Mouse (Mus musculus): ENCODE results near the gene Prokr2. TPM values are rescaled to one million over a fixed set of nuclear protein-coding genes. Genes with fewer than 3 reads are reported as not detected.
A peak's percentile ranks its signal among the peaks of the same experiment; 100 is the strongest.

The Prokr2 gene
- polyA plus RNA-seq, 1 experiment from 2014 or later, result 3.0 TPM

DNA sequence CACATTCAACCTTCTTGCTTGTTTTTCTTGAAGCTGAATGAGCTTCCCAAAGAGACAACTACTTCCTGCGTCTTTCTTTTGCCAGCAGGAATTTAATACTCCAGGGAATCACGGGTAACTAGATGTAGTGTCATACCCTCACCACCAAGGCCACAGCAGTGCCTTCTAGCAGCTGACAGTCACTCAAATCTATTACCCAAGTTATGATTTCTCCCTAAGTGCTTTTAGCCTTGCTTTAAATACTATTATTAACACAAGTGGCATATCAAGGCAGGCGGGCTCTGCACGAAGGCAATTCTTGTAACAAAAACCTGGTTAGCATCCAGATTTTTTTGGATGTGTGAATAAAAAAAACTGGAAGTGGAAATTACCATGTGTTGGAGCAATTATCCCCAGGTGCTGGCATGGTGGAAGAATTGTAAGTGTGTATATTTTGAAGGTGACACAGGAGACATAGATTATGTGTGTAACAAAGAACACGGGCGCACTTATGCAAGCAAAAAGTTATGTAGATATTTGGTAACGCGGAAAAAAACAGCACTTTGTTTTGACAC, 5.4 kb upstream of the Prokr2 start:
- Histone ChIP-seq H3K4me1 (ENCODE audit: control insufficient read depth, insufficient read depth, low read length) (no peaks in the 10 kb centered on the region), H3K27me3 (ENCODE audit: control insufficient read depth, insufficient read depth, low read length) (no peaks in the 10 kb centered on the region; the same call in 1 of the 2 replicates), H3K9ac (replicated peaks; ENCODE audit: low read depth, low read length) (no peak overlapping the region), H3K9me3 (ENCODE audit: control insufficient read depth, low read length) (no peaks in the 10 kb centered on the region), H3K4me2 (ENCODE audit: low read depth, low read length) (no peak overlapping the region), H3K36me3 (ENCODE audit: control insufficient read depth, insufficient read depth, low read length) (no peaks in the 10 kb centered on the region), H3K4me3 (ENCODE audit: low read depth, low read length) (no peak overlapping the region), H3K27ac (ENCODE audit: low read depth, low read length) (no peak overlapping the region)
- no peak for ATAC-seq (ENCODE audit: low read depth)
- 91% methylated on average over 8 of the region's 8 CpGs for WGBS

DNA sequence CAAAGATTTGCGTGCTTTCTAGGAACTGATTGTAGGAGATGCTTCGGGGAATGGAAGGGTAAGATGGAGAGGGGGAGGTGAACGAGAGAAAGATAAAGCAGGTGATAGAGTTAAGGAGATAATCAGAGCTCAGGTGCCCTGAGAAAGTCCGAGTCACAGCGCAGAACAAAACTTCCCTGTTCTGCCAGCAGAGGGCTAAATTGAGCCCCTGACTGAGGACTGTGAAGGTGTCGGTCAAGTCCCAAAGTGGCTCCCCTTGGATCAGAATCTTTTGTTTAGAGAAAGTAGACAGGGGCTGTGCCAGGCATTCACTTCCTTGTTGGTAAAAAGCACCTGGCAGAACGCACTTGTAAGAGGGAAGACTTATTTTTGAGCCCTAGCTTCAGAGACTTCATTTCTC, 4.3 kb upstream of the Prokr2 start:
- Histone ChIP-seq H3K27ac (ENCODE audit: low read depth, low read length) (no peak overlapping the region), H3K9me3 (ENCODE audit: control insufficient read depth, low read length) (no peaks in the 10 kb centered on the region), H3K4me3 (ENCODE audit: low read depth, low read length) (no peak overlapping the region), H3K36me3 (ENCODE audit: control insufficient read depth, insufficient read depth, low read length) (no peaks in the 10 kb centered on the region), H3K9ac (replicated peaks; ENCODE audit: low read depth, low read length) (no peak overlapping the region), H3K4me2 (ENCODE audit: low read depth, low read length) (no peak overlapping the region), H3K4me1 (ENCODE audit: control insufficient read depth, insufficient read depth, low read length) (no peaks in the 10 kb centered on the region), H3K27me3 (ENCODE audit: control insufficient read depth, insufficient read depth, low read length) (peaks cover 2% of the 10 kb centered on the region)
- 26% methylated on average over 7 of the region's 7 CpGs for WGBS
- ATAC-seq (ENCODE audit: low read depth), result no peak

DNA sequence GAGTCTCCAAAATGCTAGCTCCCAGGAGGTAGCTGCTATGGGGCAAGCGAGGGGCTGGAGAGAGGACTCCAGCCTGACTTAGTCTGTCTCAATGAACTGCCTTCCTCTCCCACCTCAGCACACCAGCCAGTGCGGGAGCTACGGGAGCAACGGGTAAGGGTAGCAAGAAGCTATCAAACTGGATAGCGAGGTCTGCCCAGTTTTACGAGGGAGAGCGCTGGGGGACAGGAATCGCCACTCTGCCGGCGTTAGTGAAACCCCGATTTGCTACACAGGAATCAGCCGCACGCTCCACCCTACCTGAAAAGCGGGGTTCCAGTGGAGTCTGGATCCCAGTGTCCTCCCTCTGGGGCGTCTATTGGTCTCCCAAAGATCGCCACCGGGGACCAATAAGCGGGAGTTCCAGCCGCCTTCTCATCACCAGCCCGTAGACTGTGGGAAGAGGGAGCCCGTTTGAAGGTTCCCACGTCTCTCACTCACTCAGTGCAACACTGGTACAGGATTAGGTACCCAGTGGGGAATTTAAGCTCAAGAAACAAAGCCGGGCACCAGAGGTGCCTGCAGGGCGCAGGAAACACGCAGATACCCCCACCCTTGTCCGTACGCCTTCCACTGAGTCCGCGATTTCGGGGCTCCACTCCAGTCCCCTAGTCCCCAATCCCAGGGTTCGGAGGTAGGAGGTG, 595 bp downstream of the Prokr2 start:
- peaks cover 5% of the 10 kb centered on the region for H3K27me3 ChIP-seq (ENCODE audit: control insufficient read depth, insufficient read depth, low read length)
- H3K4me2 ChIP-seq (ENCODE audit: low read depth, low read length), result peak overlapping the region; percentile 96
- WGBS, result 0% methylated on average over 31 of the region's 31 CpGs
- ATAC-seq (ENCODE audit: low read depth), result peak; percentile 68
- no peaks in the 10 kb centered on the region for H3K9me3 ChIP-seq (ENCODE audit: control insufficient read depth, low read length)
- H3K27ac ChIP-seq (ENCODE audit: low read depth, low read length), result no peak overlapping the region
- H3K4me1 ChIP-seq (ENCODE audit: control insufficient read depth, insufficient read depth, low read length), result 0 out of 2 replicates have a peak, but pooled peaks cover 3% of the 10 kb centered on the region
- no peaks in the 10 kb centered on the region for H3K36me3 ChIP-seq (ENCODE audit: control insufficient read depth, insufficient read depth, low read length)
- peak overlapping the region; percentile 47 for H3K9ac ChIP-seq (replicated peaks; ENCODE audit: low read depth, low read length)
- H3K4me3 ChIP-seq (ENCODE audit: low read depth, low read length), result peak overlapping the region; percentile 46

DNA sequence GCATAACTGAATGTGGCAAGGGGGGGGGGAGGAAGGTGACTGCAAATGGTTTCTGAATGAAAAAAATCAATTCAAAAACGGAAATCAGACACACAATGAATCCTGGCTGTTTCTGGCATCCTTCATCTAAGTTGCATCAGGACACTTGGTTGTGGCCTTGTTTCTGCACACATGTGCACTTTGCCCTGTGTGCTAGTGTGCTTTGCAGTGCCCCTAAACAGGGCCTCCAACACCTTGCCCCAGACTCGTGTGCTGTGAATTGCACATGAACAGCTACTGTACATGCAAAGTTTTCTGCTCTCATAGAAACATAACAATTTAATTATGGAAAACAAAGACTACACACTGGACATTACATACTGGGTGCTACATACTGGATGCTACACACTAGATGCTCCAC, 2.9 kb downstream of the Prokr2 start:
- Histone ChIP-seq H3K4me1 (ENCODE audit: control insufficient read depth, insufficient read depth, low read length) (0 out of 2 replicates have a peak, but pooled peaks cover 3% of the 10 kb centered on the region), H3K9ac (replicated peaks; ENCODE audit: low read depth, low read length) (no peak overlapping the region), H3K4me3 (ENCODE audit: low read depth, low read length) (no peak overlapping the region), H3K27me3 (ENCODE audit: control insufficient read depth, insufficient read depth, low read length) (peaks cover 5% of the 10 kb centered on the region), H3K9me3 (ENCODE audit: control insufficient read depth, low read length) (no peaks in the 10 kb centered on the region), H3K36me3 (ENCODE audit: control insufficient read depth, insufficient read depth, low read length) (no peaks in the 10 kb centered on the region), H3K27ac (ENCODE audit: low read depth, low read length) (no peak overlapping the region), H3K4me2 (ENCODE audit: low read depth, low read length) (no peak overlapping the region)
- 82% methylated on average over 2 of the region's 2 CpGs for WGBS
- no peak for ATAC-seq (ENCODE audit: low read depth)

DNA sequence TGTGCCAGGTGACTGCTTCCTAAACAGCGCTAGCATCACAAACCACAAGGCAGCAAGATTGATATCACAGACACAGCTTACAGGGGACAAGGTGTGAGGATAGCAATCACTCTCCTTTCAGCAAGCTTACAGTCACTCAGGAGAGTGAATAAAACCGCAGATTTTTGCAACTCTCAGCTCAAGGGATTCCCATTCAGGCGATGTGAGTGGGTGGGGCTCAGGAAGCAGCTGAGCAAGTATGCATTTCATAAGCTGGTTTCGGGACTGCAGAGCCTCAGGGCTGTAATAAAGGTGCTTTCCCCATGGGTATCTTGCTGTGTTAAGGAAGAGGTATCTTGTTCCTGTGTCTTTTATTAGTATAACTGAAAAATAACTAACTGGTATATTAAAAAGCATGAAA, 5.6 kb downstream of the Prokr2 start:
- Histone ChIP-seq H3K4me3 (ENCODE audit: low read depth, low read length) (no peak overlapping the region), H3K9ac (replicated peaks; ENCODE audit: low read depth, low read length) (no peak overlapping the region), H3K4me2 (ENCODE audit: low read depth, low read length) (no peak overlapping the region), H3K9me3 (ENCODE audit: control insufficient read depth, low read length) (no peaks in the 10 kb centered on the region), H3K4me1 (ENCODE audit: control insufficient read depth, insufficient read depth, low read length) (0 out of 2 replicates have a peak, but pooled peaks cover 3% of the 10 kb centered on the region), H3K27ac (ENCODE audit: low read depth, low read length) (no peak overlapping the region), H3K36me3 (ENCODE audit: control insufficient read depth, insufficient read depth, low read length) (no peaks in the 10 kb centered on the region), H3K27me3 (ENCODE audit: control insufficient read depth, insufficient read depth, low read length) (peaks cover 4% of the 10 kb centered on the region; the same call in 1 of the 2 replicates)
- 57% methylated on average over 4 of the region's 4 CpGs for WGBS
- no peak for ATAC-seq (ENCODE audit: low read depth)

DNA sequence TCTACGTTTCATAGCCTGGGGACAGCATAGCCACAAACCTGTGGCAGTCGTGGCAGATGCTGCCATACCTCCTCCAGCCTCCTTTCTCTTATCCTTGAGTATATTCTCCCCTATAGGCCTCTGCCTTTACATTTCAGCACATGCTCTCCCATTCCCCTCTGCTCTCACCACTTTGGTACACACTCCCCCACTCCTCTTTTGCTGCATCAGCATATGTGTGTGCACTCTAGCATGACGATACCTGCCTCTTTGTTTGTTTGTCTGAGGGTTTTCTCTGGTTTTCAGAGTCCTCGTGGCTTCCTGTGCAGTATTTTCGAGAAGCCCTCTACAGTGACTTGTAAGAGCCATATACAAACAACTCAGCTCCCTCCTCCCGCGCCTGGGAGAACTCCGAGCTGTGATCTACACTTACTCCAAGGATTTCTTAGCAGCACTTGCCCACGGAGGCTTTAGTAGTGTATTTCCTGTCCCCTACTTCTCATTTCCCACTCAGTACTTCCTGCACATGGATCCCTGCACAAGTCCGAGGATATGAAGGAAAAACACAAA, 6.6 kb downstream of the Prokr2 start:
- H3K4me1 ChIP-seq (ENCODE audit: control insufficient read depth, insufficient read depth, low read length), result no peaks in the 10 kb centered on the region
- 75% methylated on average over 10 of the region's 10 CpGs for WGBS
- H3K4me2 ChIP-seq (ENCODE audit: low read depth, low read length), result no peak overlapping the region
- H3K9ac ChIP-seq (replicated peaks; ENCODE audit: low read depth, low read length), result no peak overlapping the region
- no peaks in the 10 kb centered on the region for H3K36me3 ChIP-seq (ENCODE audit: control insufficient read depth, insufficient read depth, low read length)
- H3K9me3 ChIP-seq (ENCODE audit: control insufficient read depth, low read length), result no peaks in the 10 kb centered on the region
- no peak overlapping the region for H3K4me3 ChIP-seq (ENCODE audit: low read depth, low read length)
- H3K27ac ChIP-seq (ENCODE audit: low read depth, low read length), result no peak overlapping the region
- H3K27me3 ChIP-seq (ENCODE audit: control insufficient read depth, insufficient read depth, low read length), result no peaks in the 10 kb centered on the region
- ATAC-seq (ENCODE audit: low read depth), result no peak

DNA sequence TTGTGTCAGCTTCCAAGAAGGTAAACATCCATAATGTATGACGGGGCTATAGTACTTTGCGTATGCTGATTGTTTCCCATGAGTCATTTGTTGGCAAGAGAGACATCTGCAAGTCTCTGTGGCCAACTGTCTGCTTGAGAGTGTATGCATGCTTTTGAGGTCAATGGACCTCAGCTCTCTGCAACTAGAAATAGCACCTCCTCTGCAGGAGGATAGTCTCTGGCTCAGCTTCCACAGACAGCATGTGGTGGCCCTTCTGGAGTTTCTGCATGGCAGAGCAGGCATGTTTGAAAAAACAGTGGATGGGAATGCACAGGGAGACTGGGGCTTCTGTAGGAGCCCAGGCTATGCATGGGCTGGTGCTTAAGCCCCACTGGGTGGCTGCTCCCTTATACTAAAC, 7.8 kb downstream of the Prokr2 start:
- no peak overlapping the region for H3K4me3 ChIP-seq (ENCODE audit: low read depth, low read length)
- no peaks in the 10 kb centered on the region for H3K4me1 ChIP-seq (ENCODE audit: control insufficient read depth, insufficient read depth, low read length)
- no peaks in the 10 kb centered on the region for H3K27me3 ChIP-seq (ENCODE audit: control insufficient read depth, insufficient read depth, low read length)
- no peak overlapping the region for H3K9ac ChIP-seq (replicated peaks; ENCODE audit: low read depth, low read length)
- H3K36me3 ChIP-seq (ENCODE audit: control insufficient read depth, insufficient read depth, low read length), result no peaks in the 10 kb centered on the region
- no peak overlapping the region for H3K4me2 ChIP-seq (ENCODE audit: low read depth, low read length)
- H3K27ac ChIP-seq (ENCODE audit: low read depth, low read length), result no peak overlapping the region
- no peak for ATAC-seq (ENCODE audit: low read depth)
- H3K9me3 ChIP-seq (ENCODE audit: control insufficient read depth, low read length), result no peaks in the 10 kb centered on the region
- 82% methylated on average over 2 of the region's 2 CpGs for WGBS

DNA sequence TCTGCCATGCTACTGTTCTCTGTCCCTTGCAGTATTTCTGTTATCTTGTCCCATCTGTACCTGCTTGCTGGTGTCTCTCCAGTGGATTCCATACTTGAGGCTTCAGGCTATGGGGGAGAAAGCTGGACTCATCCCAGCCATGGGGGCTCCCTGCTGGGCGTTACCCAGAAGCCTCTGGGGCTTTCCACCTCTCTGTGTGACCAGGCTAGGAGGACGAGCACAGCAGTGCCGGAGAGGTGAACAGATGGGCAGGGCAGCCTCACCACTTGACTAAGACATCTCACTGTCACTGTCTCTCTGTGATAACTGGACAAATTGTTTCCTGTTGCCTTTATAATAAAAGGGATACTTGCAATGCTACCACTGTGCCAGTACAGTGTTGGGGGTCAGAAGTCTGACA, 9.5 kb downstream of the Prokr2 start:
- Histone ChIP-seq H3K27me3 (ENCODE audit: control insufficient read depth, insufficient read depth, low read length) (no peaks in the 10 kb centered on the region), H3K4me2 (ENCODE audit: low read depth, low read length) (no peak overlapping the region), H3K9ac (replicated peaks; ENCODE audit: low read depth, low read length) (no peak overlapping the region), H3K4me1 (ENCODE audit: control insufficient read depth, insufficient read depth, low read length) (no peaks in the 10 kb centered on the region), H3K4me3 (ENCODE audit: low read depth, low read length) (no peak overlapping the region), H3K27ac (ENCODE audit: low read depth, low read length) (no peak overlapping the region), H3K36me3 (ENCODE audit: control insufficient read depth, insufficient read depth, low read length) (no peaks in the 10 kb centered on the region), H3K9me3 (ENCODE audit: control insufficient read depth, low read length) (no peaks in the 10 kb centered on the region)
- ATAC-seq (ENCODE audit: low read depth), result no peak
- WGBS, result 79% methylated on average over 3 of the region's 3 CpGs

DNA sequence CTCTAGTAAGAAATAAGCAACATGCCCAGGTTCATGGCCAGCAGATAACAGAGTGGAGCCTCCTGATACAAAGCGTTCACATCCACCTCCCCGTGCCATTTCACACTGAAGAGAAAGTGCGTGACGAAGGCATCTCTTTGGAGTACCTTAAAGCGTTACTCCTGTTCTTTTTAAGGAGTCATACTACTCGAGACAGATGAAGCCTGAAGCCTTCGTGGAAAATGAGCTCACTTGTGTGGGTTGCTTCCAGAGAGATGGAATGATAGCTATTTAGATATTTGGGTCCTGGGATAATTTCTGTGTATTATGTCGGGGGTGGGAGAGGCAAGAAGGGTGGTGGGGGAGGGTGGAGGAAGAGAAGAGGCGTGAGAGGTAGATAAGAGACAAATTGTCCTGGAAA, 10.1 kb downstream of the Prokr2 start:
- 87% methylated on average over 9 of the region's 9 CpGs for whole genome bisulfite sequencing

More for the DNA sequence above, 10.1 kb downstream of the Prokr2 start:
- Histone ChIP-seq H3K36me3 (ENCODE audit: control insufficient read depth, insufficient read depth, low read length) (no peaks in the 10 kb centered on the region), H3K4me2 (ENCODE audit: low read depth, low read length) (no peak overlapping the region), H3K27me3 (ENCODE audit: control insufficient read depth, insufficient read depth, low read length) (no peaks in the 10 kb centered on the region), H3K4me1 (ENCODE audit: control insufficient read depth, insufficient read depth, low read length) (no peaks in the 10 kb centered on the region), H3K9ac (replicated peaks; ENCODE audit: low read depth, low read length) (no peak overlapping the region), H3K27ac (ENCODE audit: low read depth, low read length) (no peak overlapping the region), H3K9me3 (ENCODE audit: control insufficient read depth, low read length) (no peaks in the 10 kb centered on the region), H3K4me3 (ENCODE audit: low read depth, low read length) (no peak overlapping the region)
- no peak for ATAC-seq (ENCODE audit: low read depth)

Measured in neural tube, embryonic 14.5 days (tissue).